Mouse (Mus musculus): ENCODE measurements around the gene Wapl.

Wapl gene

DNA sequence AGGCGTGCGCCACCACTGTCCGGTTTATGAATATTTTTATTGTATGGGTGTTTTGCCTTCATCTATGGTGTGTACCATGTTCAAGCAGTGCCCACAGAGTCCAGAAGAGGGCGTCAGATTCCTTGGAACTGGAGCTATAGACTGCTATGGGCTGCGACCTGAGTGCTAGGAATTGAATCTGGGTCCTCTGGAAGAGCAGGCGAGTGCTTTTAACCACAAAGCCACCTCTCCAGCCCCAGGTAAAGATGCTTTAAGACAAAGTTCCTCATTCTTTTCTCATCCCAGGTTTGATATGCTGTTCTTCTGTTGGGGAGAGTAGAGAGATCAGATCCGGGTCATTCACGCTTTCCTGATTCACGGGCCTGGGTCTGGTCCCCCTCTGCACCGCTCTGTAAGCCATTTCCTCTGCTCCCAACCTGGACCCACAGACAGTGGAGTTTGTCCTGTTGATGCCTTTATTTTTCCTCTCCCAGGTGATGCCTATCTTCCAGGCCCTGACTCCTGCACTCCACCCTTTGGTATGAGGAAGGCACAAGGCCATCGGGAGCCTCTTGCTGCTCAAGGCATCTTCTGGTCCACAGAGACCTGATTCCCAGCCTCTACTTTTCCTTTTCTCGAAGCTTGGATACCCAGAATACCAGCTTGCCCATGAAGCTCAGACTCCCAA, 103.1 kb downstream of the Wapl start:
- no peak for DNase-seq

DNA sequence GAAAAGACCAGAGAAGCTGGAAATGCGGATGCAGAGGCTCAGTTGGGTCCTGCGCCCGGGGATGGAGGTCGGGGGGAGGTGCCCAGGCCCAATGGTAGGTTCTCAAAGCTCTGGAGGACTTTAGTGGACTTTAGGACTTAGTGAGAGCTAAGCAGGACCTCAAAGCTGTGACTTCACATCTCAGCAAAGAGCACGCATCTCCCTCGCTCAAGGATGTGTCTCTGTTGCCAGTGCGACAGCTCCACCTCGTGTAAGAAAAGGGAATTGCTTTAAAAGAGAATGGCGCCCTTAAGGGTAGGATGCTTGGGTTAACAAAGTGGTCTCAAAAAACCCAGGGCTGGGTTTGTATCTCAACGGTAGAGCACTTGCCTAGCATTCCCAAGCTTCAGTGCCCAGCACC, 104.1 kb downstream of the Wapl start:
- peak; percentile 71 to 77 for DNase-seq

DNA sequence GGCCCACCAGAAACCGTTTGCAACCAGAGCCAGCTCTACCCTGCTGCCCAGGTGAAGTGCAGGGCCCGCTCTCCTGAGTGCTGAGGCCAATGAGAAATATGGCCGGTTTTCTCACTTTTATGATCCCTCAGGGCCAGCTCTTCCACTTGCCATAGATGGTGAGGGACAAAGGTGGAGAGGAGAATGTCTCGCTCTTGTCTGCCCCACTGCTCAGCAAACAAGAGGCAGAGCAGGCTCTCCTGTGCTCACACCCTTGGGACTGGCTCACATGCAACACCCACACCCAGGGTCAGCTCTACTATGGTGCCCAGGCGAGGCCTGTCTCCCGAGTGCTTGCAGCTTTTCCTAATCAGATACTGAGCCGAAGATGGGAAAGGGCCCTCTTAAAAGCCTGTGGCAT, 105.0 kb downstream of the Wapl start:
- no peak for DNase-seq

DNA sequence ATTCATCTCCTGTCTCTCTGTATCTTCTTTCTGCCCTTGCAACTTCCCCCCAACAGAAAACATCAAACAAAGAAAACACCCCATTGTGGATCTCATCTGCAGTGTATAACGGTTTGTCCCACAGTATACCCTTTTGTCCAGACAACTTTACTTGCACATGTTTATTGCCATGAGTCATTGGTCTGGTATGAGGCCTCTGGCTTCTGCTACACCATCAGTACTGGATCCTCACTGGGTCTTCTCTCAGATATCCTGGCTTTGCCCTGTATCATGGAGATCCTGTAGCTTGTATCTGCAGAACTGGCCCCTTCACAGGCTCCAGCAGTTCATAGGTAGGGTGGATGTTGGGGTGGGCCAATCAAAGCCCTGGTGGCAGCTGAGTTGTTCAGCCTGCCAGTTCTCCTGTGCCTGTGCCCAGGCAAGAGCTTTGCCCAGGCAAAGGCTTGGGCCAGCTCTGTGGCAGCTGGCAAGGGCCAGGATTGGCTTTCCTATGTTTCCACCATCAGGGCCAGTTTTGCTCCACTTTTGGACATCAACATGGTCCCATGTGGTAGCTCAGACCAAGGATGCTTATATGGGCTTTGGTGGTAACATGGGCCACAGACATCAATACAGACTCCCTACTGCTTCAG, 119.8 kb downstream of the Wapl start:
- peak; percentile 37 for DNase-seq

Measured in cerebellum, postnatal 14 days (tissue).